Mouse (Mus musculus): ENCODE measurements around the gene Gm45234. TPM values are rescaled to one million over a fixed set of nuclear protein-coding genes. Genes with fewer than 3 reads are reported as not detected.

Gene Gm45234
- polyA plus RNA-seq, 1 experiment from 2014 or later: not detected

- Histone ChIP-seq H3K9ac (peak overlapping the region; percentile 63), H3K4me1 (replicated peaks) (peaks cover 28% of the 10 kb centered on the region), H3K4me3 (peak overlapping the region; percentile 44), H3K4me2 (peak overlapping the region; percentile 93), H3K36me3 (peaks cover 48% of the 10 kb centered on the region), H3K27me3 (no peaks in the 10 kb centered on the region), H3K9me3 (no peaks in the 10 kb centered on the region), H3K27ac (replicated peaks) (peak overlapping the region; percentile 90)
- peak; percentile 85 for ATAC-seq (ENCODE audit: low FRiP score, low read depth)
- under 1% methylated on average over 85 of the region's 85 CpGs for WGBS
Measured at GRCm38 (mm10) chr6:124745490-124746295, 10.1 kb downstream of the Gm45234 start.

- Histone ChIP-seq H3K27ac (replicated peaks) (peak overlapping the region; percentile 90), H3K36me3 (peaks cover 48% of the 10 kb centered on the region), H3K9ac (peak overlapping the region; percentile 20; the same call in 1 of the 2 replicates), H3K27me3 (no peaks in the 10 kb centered on the region), H3K9me3 (no peaks in the 10 kb centered on the region), H3K4me3 (peak overlapping the region; percentile 44), H3K4me2 (peak overlapping the region; percentile 93), H3K4me1 (replicated peaks) (peaks cover 32% of the 10 kb centered on the region)
- 0 out of 2 replicates have a peak, but pooled peaks have one; percentile 0 for ATAC-seq (ENCODE audit: low FRiP score, low read depth)
- 67% methylated on average over 26 of the region's 26 CpGs for WGBS
Measured at GRCm38 (mm10) chr6:124744755-124745321, 11.0 kb downstream of the Gm45234 start.

GRCm38 (mm10) chr6:124743647-124744046 is 12.2 kb downstream of the Gm45234 start:
- no peaks in the 10 kb centered on the region for H3K9me3 ChIP-seq
- H3K4me1 ChIP-seq (replicated peaks): peaks cover 44% of the 10 kb centered on the region
- H3K4me2 ChIP-seq: no peak overlapping the region
- no peaks in the 10 kb centered on the region for H3K27me3 ChIP-seq
- no peak overlapping the region for H3K9ac ChIP-seq
- H3K36me3 ChIP-seq: peaks cover 42% of the 10 kb centered on the region
- 92% methylated on average over 8 of the region's 8 CpGs for WGBS
- H3K27ac ChIP-seq (replicated peaks): no peak overlapping the region
- H3K4me3 ChIP-seq: no peak overlapping the region
- ATAC-seq (ENCODE audit: low FRiP score, low read depth): no peak

- 90% methylated on average over 15 of the region's 15 CpGs for WGBS
- H3K9me3 ChIP-seq: no peaks in the 10 kb centered on the region
- no peaks in the 10 kb centered on the region for H3K27me3 ChIP-seq
- no peak overlapping the region for H3K9ac ChIP-seq
- H3K36me3 ChIP-seq: peaks cover 35% of the 10 kb centered on the region
- H3K4me3 ChIP-seq: no peak overlapping the region
- peaks cover 46% of the 10 kb centered on the region for H3K4me1 ChIP-seq (replicated peaks)
- no peak for ATAC-seq (ENCODE audit: low FRiP score, low read depth)
- H3K27ac ChIP-seq (replicated peaks): 0 out of 2 replicates have a peak overlapping the region, but pooled peaks have one; percentile 1
- H3K4me2 ChIP-seq: no peak overlapping the region
Measured at GRCm38 (mm10) chr6:124742839-124743514, 12.8 kb downstream of the Gm45234 start.

GRCm38 (mm10) chr6:124741842-124742241 is 14.0 kb downstream of the Gm45234 start:
- WGBS: 71% methylated on average over 3 of the region's 3 CpGs
- peaks cover 26% of the 10 kb centered on the region for H3K36me3 ChIP-seq
- no peaks in the 10 kb centered on the region for H3K27me3 ChIP-seq
- no peaks in the 10 kb centered on the region for H3K9me3 ChIP-seq
- H3K4me3 ChIP-seq: peak overlapping the region; percentile 69
- H3K4me1 ChIP-seq (replicated peaks): peaks cover 46% of the 10 kb centered on the region
- ATAC-seq (ENCODE audit: low FRiP score, low read depth): no peak
- H3K4me2 ChIP-seq: peak overlapping the region; percentile 87
- peak overlapping the region; percentile 97 for H3K9ac ChIP-seq
- H3K27ac ChIP-seq (replicated peaks): peak overlapping the region; percentile 99

- H3K27me3 ChIP-seq: no peaks in the 10 kb centered on the region
- H3K4me3 ChIP-seq: peak within 1 kb of the TSS; percentile 69
- peak; percentile 81 for ATAC-seq (ENCODE audit: low FRiP score, low read depth)
- under 1% methylated on average over 41 of the region's 41 CpGs for WGBS
- no peaks in the 10 kb centered on the region for H3K9me3 ChIP-seq
- peaks cover 39% of the 10 kb centered on the region for H3K4me1 ChIP-seq (replicated peaks)
- H3K36me3 ChIP-seq: peaks cover 26% of the 10 kb centered on the region
- H3K27ac ChIP-seq (replicated peaks): peak within 1 kb of the TSS; percentile 99
- peak within 1 kb of the TSS; percentile 87 for H3K4me2 ChIP-seq
- H3K9ac ChIP-seq: peak within 1 kb of the TSS; percentile 97
Measured at GRCm38 (mm10) chr6:124740888-124741761, 14.7 kb downstream of the Gm45234 start, which contains the start of gene Grcc10. Gene Grcc10 (minus strand): TSS chr6:124741374.

- Histone ChIP-seq H3K9me3 (no peaks in the 10 kb centered on the region), H3K9ac (peak overlapping the region; percentile 97)
- under 1% methylated on average over 29 of the region's 29 CpGs for WGBS
Measured at GRCm38 (mm10) chr6:124740211-124740887, 15.5 kb downstream of the Gm45234 start.

GRCm38 (mm10) chr6:124739231-124739796 is 16.5 kb downstream of the Gm45234 start:
- peaks cover 28% of the 10 kb centered on the region for H3K4me1 ChIP-seq (replicated peaks)
- peaks cover 20% of the 10 kb centered on the region for H3K36me3 ChIP-seq
- ATAC-seq (ENCODE audit: low FRiP score, low read depth): no peak
- H3K27ac ChIP-seq (replicated peaks): peak overlapping the region; percentile 99
- H3K9me3 ChIP-seq: no peaks in the 10 kb centered on the region
- H3K4me2 ChIP-seq: peak overlapping the region; percentile 87
- 82% methylated on average over 10 of the region's 10 CpGs for WGBS
- no peaks in the 10 kb centered on the region for H3K27me3 ChIP-seq
- no peak overlapping the region for H3K4me3 ChIP-seq
- H3K9ac ChIP-seq: 0 out of 2 replicates have a peak overlapping the region, but pooled peaks have one; percentile 8

More at GRCm38 (mm10) chr6:124740211-124740887, 15.5 kb downstream of the Gm45234 start:
- peak; percentile 11 for ATAC-seq (ENCODE audit: low FRiP score, low read depth)
- Histone ChIP-seq H3K27ac (replicated peaks) (peak overlapping the region; percentile 99), H3K4me3 (peak overlapping the region; percentile 69), H3K4me2 (peak overlapping the region; percentile 87), H3K4me1 (replicated peaks) (peaks cover 34% of the 10 kb centered on the region), H3K27me3 (no peaks in the 10 kb centered on the region), H3K36me3 (peaks cover 26% of the 10 kb centered on the region)

GRCm38 (mm10) chr6:124738511-124739023 is 17.3 kb downstream of the Gm45234 start, which contains the start of gene Ptpn6:
Gene Ptpn6 (minus strand): TSS chr6:124738714.
- 0 out of 2 replicates have a peak within 1 kb of the TSS, but pooled peaks have one; percentile 8 for H3K9ac ChIP-seq
- H3K4me2 ChIP-seq: peak within 1 kb of the TSS; percentile 87
- no peak within 1 kb of the TSS for H3K4me3 ChIP-seq
- WGBS: 42% methylated on average over 15 of the region's 15 CpGs
- no peaks in the 10 kb centered on the region for H3K9me3 ChIP-seq
- peaks cover 28% of the 10 kb centered on the region for H3K4me1 ChIP-seq (replicated peaks)
- H3K27me3 ChIP-seq: no peaks in the 10 kb centered on the region
- peak within 1 kb of the TSS; percentile 99 for H3K27ac ChIP-seq (replicated peaks)
- ATAC-seq (ENCODE audit: low FRiP score, low read depth): no peak
- H3K36me3 ChIP-seq: peaks cover 13% of the 10 kb centered on the region

GRCm38 (mm10) chr6:124737040-124737439 is 18.8 kb downstream of the Gm45234 start:
- no peak overlapping the region for H3K9ac ChIP-seq
- no peaks in the 10 kb centered on the region for H3K9me3 ChIP-seq
- no peaks in the 10 kb centered on the region for H3K27me3 ChIP-seq
- H3K27ac ChIP-seq (replicated peaks): no peak overlapping the region
- H3K4me2 ChIP-seq: no peak overlapping the region
- no peaks in the 10 kb centered on the region for H3K36me3 ChIP-seq
- ATAC-seq (ENCODE audit: low FRiP score, low read depth): no peak
- no peak overlapping the region for H3K4me3 ChIP-seq
- H3K4me1 ChIP-seq (replicated peaks): peaks cover 24% of the 10 kb centered on the region
- 92% methylated on average over 11 of the region's 11 CpGs for WGBS
